Mouse (Mus musculus) embryonic facial prominence, embryonic 15.5 days (tissue): ENCODE data around the gene Ap3m1. TPM values are rescaled to one million over a fixed set of nuclear protein-coding genes. Genes with fewer than 3 reads are reported as not detected.

Experiments used
- ATAC-seq: fragments of 200-750 bp; cut with Nextera tagmentation; 2 replicates; pipeline ENCODE4 v1.8.0; 2017; ENCODE audit warnings: low read depth, moderate TSS enrichment; ENCODE audit not compliant: insufficient number of reproducible peaks, low FRiP score, low TSS enrichment
- H3K27ac ChIP-seq: fragments of 300-500 bp; sonication (generic); replicated peaks from 2 replicates; pipeline ENCODE4 v1.5.1; 2015; ENCODE audit warnings: mild to moderate bottlenecking, inconsistent platforms
- H3K27me3 ChIP-seq: fragments of 300-500 bp; sonication (generic); 2 replicates; pipeline ENCODE4 v1.6.1; 2015; ENCODE audit warnings: inconsistent platforms
- H3K36me3 ChIP-seq: fragments of 300-500 bp; sonication (generic); 2 replicates; pipeline ENCODE4 v1.6.1; 2015; ENCODE audit warnings: mild to moderate bottlenecking, inconsistent platforms
- H3K4me1 ChIP-seq: fragments of 300-500 bp; sonication (generic); 2 replicates; pipeline ENCODE4 v1.6.1; 2015; ENCODE audit warnings: inconsistent platforms
- H3K4me2 ChIP-seq: fragments of 300-500 bp; sonication (generic); replicated peaks from 2 replicates; pipeline ENCODE4 v1.6.1; 2015; ENCODE audit warnings: mild to moderate bottlenecking, inconsistent platforms
- H3K4me3 ChIP-seq: fragments of 300-500 bp; sonication (generic); replicated peaks from 2 replicates; pipeline ENCODE4 v1.5.1; 2015; ENCODE audit warnings: mild to moderate bottlenecking, inconsistent platforms
- H3K9ac ChIP-seq: fragments of 300-500 bp; sonication (generic); 2 replicates; pipeline ENCODE4 v1.6.1; 2015; ENCODE audit warnings: inconsistent platforms
- H3K9me3 ChIP-seq: fragments of 300-500 bp; sonication (generic); replicated peaks from 2 replicates; pipeline ENCODE4 v1.6.1; 2016; ENCODE audit warnings: inconsistent platforms
- WGBS: fragments of 180-500 bp; shearing (Covaris S2); methylation state at CpG from one replicate; pipeline ENCODE4 v1.1.7; 2015; 5-methylcytosine and 5-hydroxymethylcytosine counted together
- polyA plus RNA-seq: library from polyadenylated mRNA; unstranded; fragments of >200 nt; fragmentation: Nextera tagmentation; extraction: Ambion mirVana; gene quantifications from 2 replicates; pipeline ENCODE4 v1.2.1, GENCODE M21; 2015

Ap3m1 gene
- polyA plus RNA-seq, 1 experiment from 2014 or later = 68.1 TPM

DNA sequence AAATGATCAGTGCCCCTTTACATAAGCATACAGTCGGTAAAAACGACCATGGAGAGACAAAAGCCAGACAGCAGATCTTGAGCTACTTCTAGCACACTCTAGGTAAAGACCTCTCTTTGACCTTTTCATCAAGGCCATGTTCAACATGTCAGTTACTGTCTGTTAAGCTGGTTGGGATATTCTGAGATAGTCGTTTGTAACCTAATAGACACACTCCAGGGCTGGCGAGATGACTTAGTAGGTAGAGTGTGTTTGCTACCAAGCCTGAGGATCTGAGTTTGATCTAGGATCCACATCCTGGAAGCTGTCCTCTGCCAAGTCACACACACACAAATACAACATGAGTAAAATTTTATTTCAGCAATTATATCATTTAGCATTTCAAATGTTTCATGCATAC, 12.7 kb downstream of the Ap3m1 start:
- H3K9me3 ChIP-seq = no peaks in the 10 kb centered on the region
- no peaks in the 10 kb centered on the region for H3K27me3 ChIP-seq
- no peak overlapping the region for H3K27ac ChIP-seq
- H3K4me1 ChIP-seq = no peaks in the 10 kb centered on the region
- H3K9ac ChIP-seq = no peak overlapping the region
- H3K4me2 ChIP-seq = no peak overlapping the region
- H3K4me3 ChIP-seq = no peak overlapping the region
- H3K36me3 ChIP-seq = peaks cover 37% of the 10 kb centered on the region
- WGBS = 82% methylated on average over 4 of the region's 4 CpGs
- ATAC-seq = no peak

DNA sequence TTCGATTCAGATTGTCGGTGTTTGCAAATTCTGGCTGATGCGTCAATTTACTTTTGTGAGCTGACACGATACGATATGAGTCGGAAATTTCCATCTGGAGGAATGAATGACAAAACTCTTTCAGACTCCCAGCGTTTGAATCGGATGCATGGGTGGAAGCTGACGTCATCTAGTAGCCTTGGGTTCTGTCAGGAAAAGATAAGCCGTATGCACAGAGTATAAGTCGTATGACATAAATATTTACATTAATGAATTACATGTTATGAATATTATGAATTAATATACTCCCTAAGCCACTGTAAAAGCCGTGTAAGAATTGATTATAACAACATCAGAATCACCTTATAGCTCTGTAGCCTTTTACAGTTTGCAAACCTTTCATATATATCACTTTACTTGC, 13.2 kb downstream of the Ap3m1 start:
- H3K36me3 ChIP-seq = peaks cover 39% of the 10 kb centered on the region
- H3K4me2 ChIP-seq = no peak overlapping the region
- ATAC-seq = no peak
- H3K27ac ChIP-seq = no peak overlapping the region
- H3K4me1 ChIP-seq = no peaks in the 10 kb centered on the region
- H3K9me3 ChIP-seq = no peaks in the 10 kb centered on the region
- no peak overlapping the region for H3K9ac ChIP-seq
- no peaks in the 10 kb centered on the region for H3K27me3 ChIP-seq
- WGBS = 88% methylated on average over 12 of the region's 12 CpGs
- H3K4me3 ChIP-seq = no peak overlapping the region

DNA sequence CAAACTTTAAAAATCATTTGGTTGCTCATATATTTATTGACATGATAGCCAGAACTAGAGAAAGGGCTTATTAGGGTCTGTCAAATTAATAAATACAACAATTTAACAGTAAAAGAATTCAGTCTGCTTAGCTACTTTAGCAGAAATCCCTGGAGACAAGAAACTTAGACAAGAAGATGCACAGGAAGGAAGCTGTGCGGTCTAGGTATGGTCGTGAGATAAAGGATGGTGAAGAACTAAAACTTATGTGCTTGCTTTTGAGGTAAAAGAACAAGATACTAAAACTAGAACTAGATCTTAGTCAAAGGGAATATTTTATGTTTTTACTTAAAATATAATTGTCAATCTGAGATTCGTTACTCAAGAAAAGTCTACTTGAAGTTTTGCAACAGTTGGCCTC, 17.5 kb downstream of the Ap3m1 start:
- peaks cover 52% of the 10 kb centered on the region for H3K36me3 ChIP-seq
- H3K4me3 ChIP-seq = no peak overlapping the region
- ATAC-seq = no peak
- no peak overlapping the region for H3K4me2 ChIP-seq
- H3K4me1 ChIP-seq = peaks cover 10% of the 10 kb centered on the region
- 87% methylated on average over 3 of the region's 3 CpGs for WGBS
- no peak overlapping the region for H3K9ac ChIP-seq
- no peak overlapping the region for H3K27ac ChIP-seq
- no peaks in the 10 kb centered on the region for H3K9me3 ChIP-seq
- no peaks in the 10 kb centered on the region for H3K27me3 ChIP-seq

DNA sequence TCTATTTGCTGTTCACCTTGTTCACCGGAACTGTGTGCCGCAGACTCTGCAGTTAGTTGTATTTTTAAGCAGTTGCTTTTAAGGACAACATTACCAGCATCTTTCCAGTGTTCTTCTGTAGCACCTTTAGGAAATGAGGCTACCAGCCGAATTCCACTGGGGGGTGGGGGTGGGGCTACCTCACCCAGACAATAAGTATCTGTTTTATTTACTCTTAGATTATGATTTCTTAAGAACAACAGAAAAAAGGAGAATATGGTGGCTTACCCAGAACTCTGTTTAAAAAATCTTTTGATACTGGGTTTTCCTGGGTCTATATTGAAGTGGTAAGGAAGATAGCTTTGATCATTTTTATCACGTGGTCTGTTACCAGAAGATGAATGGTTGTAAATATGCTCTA, 18.0 kb downstream of the Ap3m1 start:
- peak overlapping the region; percentile 78 for H3K27ac ChIP-seq
- H3K4me2 ChIP-seq = no peak overlapping the region
- no peaks in the 10 kb centered on the region for H3K27me3 ChIP-seq
- H3K9ac ChIP-seq = no peak overlapping the region
- peaks cover 10% of the 10 kb centered on the region for H3K4me1 ChIP-seq
- ATAC-seq = no peak
- no peaks in the 10 kb centered on the region for H3K9me3 ChIP-seq
- no peak overlapping the region for H3K4me3 ChIP-seq
- 87% methylated on average over 4 of the region's 4 CpGs for WGBS
- H3K36me3 ChIP-seq = peaks cover 52% of the 10 kb centered on the region

DNA sequence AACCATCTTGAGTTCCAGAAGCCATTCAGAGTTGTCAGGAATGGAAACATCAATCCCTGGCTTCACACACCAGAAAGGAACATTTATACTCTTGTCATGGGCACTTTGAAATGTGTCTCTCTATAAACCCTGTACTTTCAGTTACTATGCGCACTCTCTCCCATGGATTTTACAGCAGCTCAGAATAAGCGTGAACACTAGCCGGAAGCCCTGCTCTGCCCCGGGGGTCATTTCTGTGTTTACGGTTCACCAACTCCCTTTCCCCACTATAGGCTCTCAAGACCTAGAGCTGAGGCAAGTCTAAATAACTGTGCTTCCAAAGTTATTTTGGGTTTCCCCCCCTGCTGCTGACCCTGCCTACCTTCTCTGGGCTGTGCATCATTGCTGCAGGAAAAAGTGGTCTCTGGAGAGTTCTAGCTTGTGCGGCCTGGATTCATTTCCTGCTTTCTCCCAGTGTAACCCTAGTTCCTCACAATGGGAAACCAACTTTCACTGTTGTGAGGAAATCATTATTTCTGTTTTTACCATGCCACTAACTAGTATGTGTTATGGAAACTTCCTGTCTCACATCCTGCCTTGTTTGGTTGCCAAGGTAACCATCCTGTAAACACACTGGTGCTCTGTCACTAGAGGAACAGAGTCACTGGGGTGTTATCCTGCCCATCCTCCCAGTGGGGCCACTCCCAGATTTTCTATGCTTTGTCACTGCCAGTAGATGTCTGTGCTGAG, 20.4 kb downstream of the Ap3m1 start:
- whole genome bisulfite sequencing = 48% methylated on average over 6 of the region's 6 CpGs
- Histone ChIP-seq H3K4me3 (no peak overlapping the region), H3K4me2 (no peak overlapping the region), H3K27ac (peak overlapping the region; percentile 63), H3K27me3 (no peaks in the 10 kb centered on the region), H3K4me1 (peaks cover 10% of the 10 kb centered on the region), H3K9ac (no peak overlapping the region), H3K36me3 (peaks cover 52% of the 10 kb centered on the region), H3K9me3 (no peaks in the 10 kb centered on the region)
- peak; percentile 65; the same call in 1 of the 2 replicates for ATAC-seq

DNA sequence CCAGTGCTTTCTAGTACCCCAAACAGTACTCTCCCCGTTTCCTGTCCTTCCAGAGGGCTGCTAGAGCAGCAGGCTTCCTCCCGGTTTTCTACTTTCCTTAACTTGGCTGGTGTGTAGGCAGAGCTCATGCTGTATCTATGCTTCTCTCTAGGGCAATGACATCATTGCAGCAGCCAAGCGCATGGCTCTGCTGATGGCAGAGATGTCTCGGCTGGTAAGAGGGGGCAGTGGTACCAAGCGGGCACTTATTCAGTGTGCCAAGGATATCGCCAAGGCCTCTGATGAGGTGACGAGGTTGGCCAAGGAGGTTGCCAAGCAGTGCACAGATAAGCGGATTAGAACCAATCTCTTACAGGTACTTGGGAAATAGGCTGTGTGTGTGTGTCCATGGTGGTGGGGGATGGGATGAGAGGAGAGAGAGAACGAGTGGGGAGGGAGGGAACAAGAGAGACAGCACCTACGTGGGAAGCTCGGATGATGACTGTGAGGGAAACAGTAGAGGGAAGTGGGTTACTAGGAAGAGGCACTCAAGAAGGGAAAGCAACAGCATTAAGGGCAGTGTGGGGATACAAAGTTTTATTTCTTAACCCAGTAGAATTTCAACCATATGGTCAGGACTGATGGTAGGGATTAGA, 23.2 kb downstream of the Ap3m1 start:
- ATAC-seq = no peak
- H3K4me1 ChIP-seq = peaks cover 10% of the 10 kb centered on the region
- no peaks in the 10 kb centered on the region for H3K9me3 ChIP-seq
- H3K27me3 ChIP-seq = no peaks in the 10 kb centered on the region
- no peak overlapping the region for H3K4me2 ChIP-seq
- no peak overlapping the region for H3K4me3 ChIP-seq
- H3K9ac ChIP-seq = no peak overlapping the region
- H3K36me3 ChIP-seq = peaks cover 56% of the 10 kb centered on the region
- 87% methylated on average over 11 of the region's 11 CpGs for WGBS
- H3K27ac ChIP-seq = no peak overlapping the region

DNA sequence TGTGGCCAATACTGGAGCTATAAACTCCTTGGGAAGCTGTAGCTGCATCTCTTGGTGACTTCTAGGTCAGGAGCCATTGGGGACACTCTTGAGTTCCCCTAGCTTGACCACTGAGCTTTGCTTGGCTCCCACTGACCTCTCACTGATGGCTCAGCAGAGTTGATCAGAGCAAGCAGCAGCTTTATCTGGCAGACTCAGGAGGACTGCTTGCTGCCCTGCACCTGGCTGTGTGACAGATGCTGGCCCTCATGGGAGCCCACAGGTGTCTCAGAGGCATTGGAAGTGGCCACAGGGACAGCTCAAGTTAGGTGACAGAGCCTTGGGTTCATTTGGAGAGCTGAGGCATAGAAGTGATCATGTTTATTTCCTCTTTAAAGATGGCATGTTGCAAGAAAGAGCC, 24.8 kb downstream of the Ap3m1 start:
- Histone ChIP-seq H3K4me3 (no peak overlapping the region), H3K27ac (no peak overlapping the region), H3K9ac (no peak overlapping the region), H3K4me2 (no peak overlapping the region), H3K4me1 (peaks cover 10% of the 10 kb centered on the region), H3K27me3 (no peaks in the 10 kb centered on the region), H3K36me3 (peaks cover 56% of the 10 kb centered on the region), H3K9me3 (no peaks in the 10 kb centered on the region)
- ATAC-seq = no peak

DNA sequence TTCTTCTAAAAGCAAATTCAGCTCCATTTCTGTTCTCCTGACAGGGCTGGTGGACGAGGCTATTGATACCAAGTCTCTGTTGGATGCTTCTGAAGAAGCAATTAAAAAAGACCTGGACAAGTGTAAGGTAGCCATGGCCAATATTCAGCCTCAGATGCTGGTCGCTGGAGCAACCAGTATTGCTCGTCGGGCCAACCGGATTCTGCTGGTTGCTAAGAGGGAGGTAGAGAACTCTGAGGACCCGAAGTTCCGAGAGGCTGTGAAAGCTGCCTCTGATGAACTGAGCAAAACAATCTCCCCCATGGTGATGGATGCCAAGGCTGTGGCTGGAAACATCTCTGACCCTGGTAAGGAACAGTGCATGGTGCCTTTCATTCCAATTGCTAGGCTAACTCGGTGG, 31.9 kb downstream of the Ap3m1 start:
- H3K36me3 ChIP-seq = peaks cover 64% of the 10 kb centered on the region
- no peak for ATAC-seq
- no peak overlapping the region for H3K4me3 ChIP-seq
- H3K4me1 ChIP-seq = no peaks in the 10 kb centered on the region
- H3K9me3 ChIP-seq = no peaks in the 10 kb centered on the region
- no peaks in the 10 kb centered on the region for H3K27me3 ChIP-seq
- no peak overlapping the region for H3K4me2 ChIP-seq
- no peak overlapping the region for H3K27ac ChIP-seq
- 92% methylated on average over 8 of the region's 8 CpGs for WGBS
- H3K9ac ChIP-seq = no peak overlapping the region

DNA sequence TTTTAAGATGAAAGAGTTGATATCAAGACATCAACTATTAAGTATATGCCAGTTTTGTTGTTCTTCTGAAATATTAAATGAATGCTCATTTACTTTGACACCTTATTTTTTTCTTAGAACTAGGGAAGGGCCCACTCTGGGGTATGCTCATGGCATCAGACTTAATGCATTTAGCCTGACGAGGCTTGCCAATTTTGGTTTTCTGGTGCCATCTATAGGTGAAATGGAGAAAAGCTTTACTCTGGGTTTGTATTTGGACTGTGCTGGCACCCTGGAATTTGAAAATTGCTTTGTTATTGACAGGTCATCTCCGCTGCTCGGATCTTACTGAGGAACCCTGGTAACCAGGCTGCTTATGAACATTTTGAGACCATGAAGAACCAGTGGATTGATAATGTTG, 33.3 kb downstream of the Ap3m1 start:
- no peak for ATAC-seq
- 31% methylated on average over 3 of the region's 3 CpGs for WGBS

DNA sequence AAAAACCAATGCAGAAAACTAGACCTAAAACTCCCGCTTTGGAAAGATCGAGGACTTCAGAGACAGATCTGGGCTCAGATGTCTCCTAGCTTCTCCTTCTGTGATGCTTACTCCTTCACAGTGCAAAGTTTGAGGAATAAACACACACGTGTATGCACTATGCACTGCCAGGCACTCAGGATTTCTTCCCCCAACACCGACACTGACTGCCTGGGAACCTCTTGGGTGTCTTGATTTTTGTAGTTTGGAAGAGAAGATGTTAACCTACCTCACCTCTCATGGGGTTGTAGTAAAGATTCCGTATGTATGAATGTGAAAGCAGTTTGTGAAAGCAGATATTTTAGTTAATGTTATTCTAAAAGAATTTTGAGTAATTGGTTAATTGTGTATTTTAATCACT, 34.4 kb downstream of the Ap3m1 start:
- no peak for ATAC-seq
- H3K4me1 ChIP-seq = no peaks in the 10 kb centered on the region
- H3K36me3 ChIP-seq = peaks cover 56% of the 10 kb centered on the region
- WGBS = 91% methylated on average over 5 of the region's 5 CpGs
- H3K9me3 ChIP-seq = no peaks in the 10 kb centered on the region
- H3K4me2 ChIP-seq = no peak overlapping the region
- H3K27me3 ChIP-seq = no peaks in the 10 kb centered on the region
- no peak overlapping the region for H3K9ac ChIP-seq
- H3K27ac ChIP-seq = no peak overlapping the region
- H3K4me3 ChIP-seq = no peak overlapping the region

More for the DNA sequence above, 33.3 kb downstream of the Ap3m1 start:
- Histone ChIP-seq H3K27ac (no peak overlapping the region), H3K4me2 (no peak overlapping the region), H3K4me3 (no peak overlapping the region), H3K9ac (no peak overlapping the region), H3K36me3 (peaks cover 57% of the 10 kb centered on the region), H3K9me3 (no peaks in the 10 kb centered on the region), H3K27me3 (no peaks in the 10 kb centered on the region), H3K4me1 (no peaks in the 10 kb centered on the region)

DNA sequence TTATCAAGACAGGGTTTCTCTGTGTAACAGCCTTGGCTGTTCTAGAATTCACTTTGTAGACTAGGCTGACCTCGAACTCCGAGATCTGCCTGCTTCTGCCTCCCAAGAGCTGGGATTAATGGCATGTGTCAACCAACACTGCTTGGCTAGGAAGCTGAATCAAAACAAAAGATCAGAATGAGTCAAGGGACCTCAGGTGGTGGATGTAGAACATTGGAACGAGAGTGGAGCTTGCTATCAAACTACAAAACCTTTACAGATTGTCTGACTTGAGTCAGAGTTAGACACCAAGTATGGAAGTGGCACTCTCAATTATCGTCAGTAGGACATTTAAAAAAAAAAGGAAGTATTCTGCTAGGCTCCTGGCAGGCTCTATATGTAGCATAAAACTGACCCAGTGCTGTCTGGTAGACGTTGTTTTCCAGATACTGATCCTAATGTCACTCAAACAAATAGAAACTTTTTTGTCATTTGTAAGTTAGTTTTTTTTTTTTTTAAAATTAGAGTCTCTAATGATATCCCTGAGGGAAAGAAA, 38.4 kb downstream of the Ap3m1 start:
- Histone ChIP-seq H3K4me3 (no peak overlapping the region), H3K36me3 (peaks cover 34% of the 10 kb centered on the region), H3K4me2 (no peak overlapping the region), H3K27me3 (no peaks in the 10 kb centered on the region), H3K4me1 (no peaks in the 10 kb centered on the region), H3K9me3 (no peaks in the 10 kb centered on the region), H3K27ac (no peak overlapping the region), H3K9ac (no peak overlapping the region)
- 76% methylated on average over 5 of the region's 5 CpGs for WGBS
- no peak for ATAC-seq

DNA sequence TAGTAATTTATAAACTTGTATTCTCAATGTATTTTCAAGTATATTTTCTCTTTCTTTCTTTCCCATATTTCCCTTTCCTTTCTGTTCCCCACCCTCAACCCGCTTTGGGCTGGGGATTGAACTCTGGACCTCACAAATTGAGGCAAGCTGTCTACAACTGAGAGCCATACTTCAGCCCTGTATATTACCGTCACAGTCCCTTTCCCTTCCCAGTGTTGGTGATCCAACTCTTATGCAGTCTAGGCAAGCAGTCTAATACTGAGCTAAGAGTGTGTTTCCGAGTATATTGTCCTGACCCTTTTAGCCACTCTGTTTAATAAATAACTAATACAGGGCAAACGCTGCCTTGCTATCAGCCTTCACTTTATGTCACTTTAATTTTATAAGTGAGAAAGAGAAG, 52.7 kb downstream of the Ap3m1 start:
- Histone ChIP-seq H3K27me3 (no peaks in the 10 kb centered on the region), H3K4me3 (no peak overlapping the region), H3K27ac (no peak overlapping the region), H3K4me2 (no peak overlapping the region), H3K9me3 (no peaks in the 10 kb centered on the region), H3K9ac (no peak overlapping the region), H3K36me3 (peaks cover 25% of the 10 kb centered on the region; the same call in 1 of the 2 replicates), H3K4me1 (no peaks in the 10 kb centered on the region)
- no peak for ATAC-seq
- WGBS = 73% methylated on average over 4 of the region's 4 CpGs
